ENCODE assay signal across 8 mouse cellular contexts in genomic region chr17:30746056-30747024, GRCm38 (mm10).
A peak's percentile ranks its signal among the peaks of the same experiment; 100 is the strongest.
DNase-seq lines count a peak whose midpoint lies in the region; TF ChIP-seq lines count a peak whose summit lies in the region.
"Had no signal": no experiment of that assay in that cellular context is flagged by ENCODE, and none has a peak within 500 bp of the region (broad histone marks: within the 10 kb centered on the region; RNA-seq: fewer than 3 reads in every experiment).

No protein-coding gene starts in this region.

- H3K79me2 ChIP-seq in C2C12 (ENCODE audit: control insufficient read depth, insufficient read depth): no peaks in the 10 kb centered on the region

- H3K36me3 ChIP-seq in C2C12 (ENCODE audit: control insufficient read depth, insufficient read depth): no peaks in the 10 kb centered on the region
- H3K36me3 ChIP-seq: limb, embryonic 12.5 days had no signal

- no peak overlapping the region for H3ac ChIP-seq in C2C12 (ENCODE audit: control insufficient read depth, insufficient read length, low read depth)

- H3K79me3 ChIP-seq in C2C12 (ENCODE audit: low read depth): no peaks in the 10 kb centered on the region

- DNase-seq in 416B (ENCODE audit: low read depth): peak; percentile 41
- DNase-seq in c-Kit-positive CD71-negative TER-119-negative erythroid progenitor cells, embryonic 14.5 days (ENCODE audit: low read depth): peak; percentile 41
- DNase-seq in forelimb bud, embryonic 11.5 days (ENCODE audit: low read depth, low spot score): peak; percentile 66
- DNase-seq in layer of hippocampus, adult 11-12 months (ENCODE audit: low spot score): peak; percentile 86
- DNase-seq in lung, postnatal 14 days: peak; percentile 68
- DNase-seq in retina, postnatal 7 days (ENCODE audit: low read depth, low spot score): peak; percentile 47

- H3K4me3 ChIP-seq in C2C12 (ENCODE audit: insufficient read depth, poor library complexity, severe bottlenecking): no peak overlapping the region
- H3K4me3 ChIP-seq: limb, embryonic 12.5 days had no signal

- peaks cover 12% of the 10 kb centered on the region for H3K27me3 ChIP-seq in C2C12 (ENCODE audit: control insufficient read depth, insufficient read depth, insufficient read length)
- H3K27me3 ChIP-seq: limb, embryonic 12.5 days had no signal

- peak; percentile 96 for TF ChIP-seq CTCF in C2C12 (IDR thresholded peaks at IDR 0.05; ENCODE audit: control insufficient read depth, insufficient read depth, insufficient read length)

TF ChIP-seq in C2C12, 6 proteins besides CTCF, POLR2A, EP300 and RAD21:
- TF ChIP-seq MAX (IDR thresholded peaks at IDR 0.05) (no peak), USF1 (IDR thresholded peaks at IDR 0.05; ENCODE audit: low read depth) (peak; percentile 49)
